Mouse (Mus musculus) embryo, embryonic 10.5 days (tissue): Measurements from ENCODE around the gene 2410015M20Rik.
"Not testable (repeated sequence)": the region's sequence is repeated elsewhere in the genome, so short reads cannot be mapped to it uniquely, and the experiment has no call there.

ENCODE experiments used
- DNase-seq: peaks from one replicate; pipeline ENCODE4 v3.0.0-alpha.2; 2015; ENCODE audit warnings: low spot score

The 2410015M20Rik gene

DNA sequence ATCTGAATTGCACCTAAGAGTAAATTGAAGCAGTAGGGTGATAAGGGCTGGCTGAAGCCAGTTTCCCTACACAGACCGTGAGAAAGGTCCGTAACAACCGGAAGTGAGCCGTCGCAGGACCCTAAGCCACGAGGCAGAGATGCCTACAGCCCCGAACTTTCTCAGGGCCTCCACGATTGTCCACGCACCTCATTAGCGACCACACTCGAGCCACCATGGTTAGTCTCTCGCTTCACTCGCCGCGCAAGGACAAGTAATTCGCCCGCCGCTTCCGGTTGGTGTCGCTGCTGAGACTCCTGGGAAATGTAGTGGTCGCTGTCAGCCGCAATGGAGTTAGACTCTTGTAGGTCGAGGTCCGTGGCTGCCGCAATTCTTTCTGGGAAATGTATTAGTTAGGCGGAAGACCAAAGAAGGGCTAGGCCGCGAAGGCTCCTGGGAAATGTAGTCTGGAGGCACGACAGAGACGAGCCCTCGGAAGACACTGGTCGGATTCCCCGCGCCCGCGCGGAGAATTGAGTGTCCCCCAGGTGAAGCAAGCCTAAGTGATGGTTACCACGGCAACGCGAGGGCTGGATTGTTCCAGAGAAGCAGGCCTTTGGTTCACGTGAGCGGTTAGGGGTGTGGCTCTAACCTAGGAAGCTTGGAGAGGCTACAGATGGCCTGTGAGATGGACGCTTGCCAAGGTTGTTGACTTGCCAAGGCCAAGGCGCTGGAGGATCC lies at the start of gene 2410015M20Rik:
TSS of gene 2410015M20Rik (minus strand) at position 320 of the 720 bp plus-strand sequence.
- peak; percentile 99 for DNase-seq

DNA sequence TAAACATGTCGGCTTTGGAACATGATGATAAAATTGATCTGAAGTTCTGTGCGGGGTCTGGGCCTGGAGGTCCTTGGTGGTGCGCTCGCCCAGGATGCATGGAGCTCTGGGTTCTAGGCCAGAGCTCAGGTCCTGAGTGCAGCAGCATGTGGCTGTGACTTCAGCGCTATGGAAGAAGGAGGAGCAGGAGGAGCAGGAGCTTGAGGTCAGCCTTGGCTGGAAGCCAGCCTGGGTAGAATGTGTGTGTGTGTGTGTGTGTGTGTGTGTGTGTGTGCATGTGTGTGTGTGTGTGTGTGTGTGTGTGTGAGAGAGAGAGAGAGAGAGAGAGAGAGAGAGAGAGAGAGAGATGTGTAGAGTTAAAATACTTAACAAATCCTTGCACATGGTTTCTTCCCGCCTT lies 46.6 kb upstream of the 2410015M20Rik start:
- no peak for DNase-seq

DNA sequence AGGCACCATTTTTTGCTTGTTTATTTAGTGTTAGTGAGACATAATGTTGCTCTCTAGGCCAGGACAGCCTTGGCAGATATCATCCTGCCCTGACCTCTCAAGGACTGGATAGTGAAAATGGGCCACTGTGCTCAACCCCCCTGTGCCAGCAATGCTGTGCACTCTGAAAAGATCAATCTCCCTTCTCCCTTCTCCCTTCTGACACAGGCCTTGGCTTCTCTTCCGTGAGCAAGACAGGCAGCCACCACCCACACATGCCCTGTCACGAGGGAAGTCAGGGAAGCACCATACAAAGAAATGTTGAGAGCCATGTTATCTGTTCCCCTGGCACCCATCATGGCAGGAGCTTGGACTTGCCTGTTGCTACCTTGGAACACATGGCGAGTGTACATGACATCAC lies 45.7 kb upstream of the 2410015M20Rik start:
- DNase-seq: no peak

DNA sequence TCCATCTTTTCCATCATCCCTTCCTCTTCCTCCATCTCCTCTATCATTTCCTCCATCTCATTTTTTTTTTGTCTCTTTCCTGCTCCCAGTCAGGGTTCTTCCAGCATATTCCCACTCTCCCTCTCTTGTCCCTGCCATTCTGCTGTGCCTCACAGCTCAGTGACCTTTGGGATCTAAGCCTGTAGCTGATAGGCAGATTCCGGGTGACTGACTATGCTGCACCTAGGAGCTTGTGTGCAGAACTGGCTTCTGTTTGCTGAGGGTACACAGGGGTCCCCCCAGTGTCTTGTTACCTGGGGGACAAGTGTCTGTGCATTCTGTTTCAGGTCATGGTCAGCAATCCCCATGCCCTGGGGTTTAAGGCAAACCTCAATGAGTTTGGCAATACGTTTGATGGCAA lies 45.2 kb upstream of the 2410015M20Rik start:
- DNase-seq: no peak

DNA sequence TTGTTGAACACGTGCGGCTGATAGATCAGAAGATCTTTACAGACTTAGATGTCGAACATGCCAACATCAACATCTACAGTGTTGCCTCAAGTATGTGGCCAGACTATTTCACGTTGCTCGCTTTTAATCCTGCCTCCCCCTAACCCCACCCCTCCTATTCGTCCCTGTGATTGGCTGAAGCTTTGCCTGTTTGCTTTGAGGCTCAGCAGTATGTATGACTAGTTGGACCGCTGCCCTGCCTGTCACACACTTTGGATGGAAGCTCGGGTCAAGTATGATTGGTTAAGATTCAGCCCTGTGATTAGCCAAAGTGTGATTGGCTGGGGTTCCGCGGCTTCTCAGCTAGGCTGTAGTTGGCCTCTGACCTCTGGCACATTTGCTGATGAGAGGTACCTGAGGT lies 42.2 kb upstream of the 2410015M20Rik start:
- DNase-seq: no peak

DNA sequence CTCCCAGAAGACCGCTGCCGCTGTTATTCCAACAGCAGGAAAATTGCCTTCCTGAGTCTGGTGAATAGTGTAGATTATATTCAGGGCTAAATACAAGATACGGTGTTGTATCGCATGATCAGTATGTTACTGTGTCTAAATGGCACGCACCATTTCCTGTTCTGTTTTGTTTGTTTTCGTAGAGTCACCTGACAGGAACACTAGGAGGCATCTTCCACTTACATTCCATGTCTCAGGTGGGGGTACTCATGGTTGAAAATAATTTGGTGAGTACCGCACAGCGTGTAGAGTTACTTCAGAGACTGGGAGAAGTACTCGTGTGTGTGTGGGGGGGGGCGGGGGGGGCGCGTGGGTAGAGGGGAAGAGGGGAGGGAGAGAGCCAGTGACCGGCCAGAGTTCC lies 38.0 kb upstream of the 2410015M20Rik start:
- DNase-seq: no peak

DNA sequence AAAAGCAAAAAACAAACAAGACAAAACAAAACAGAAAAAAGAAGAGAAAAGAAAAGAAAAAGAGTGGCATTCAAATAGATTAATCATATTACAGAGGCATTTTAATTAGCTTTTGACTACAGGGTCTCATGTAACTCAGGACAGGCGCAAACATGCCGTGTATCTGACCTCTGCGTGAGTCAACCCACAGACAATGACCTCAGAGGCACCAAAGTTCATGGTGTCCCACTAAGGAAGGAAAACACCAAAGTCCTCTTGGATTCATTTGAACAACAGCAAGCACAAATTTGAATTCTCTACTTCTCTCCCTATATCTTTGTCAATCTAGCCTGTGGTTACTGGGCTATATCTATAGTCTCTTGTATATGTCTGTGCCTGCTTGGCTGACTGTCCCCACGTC lies 33.7 kb upstream of the 2410015M20Rik start:
- no peak for DNase-seq

DNA sequence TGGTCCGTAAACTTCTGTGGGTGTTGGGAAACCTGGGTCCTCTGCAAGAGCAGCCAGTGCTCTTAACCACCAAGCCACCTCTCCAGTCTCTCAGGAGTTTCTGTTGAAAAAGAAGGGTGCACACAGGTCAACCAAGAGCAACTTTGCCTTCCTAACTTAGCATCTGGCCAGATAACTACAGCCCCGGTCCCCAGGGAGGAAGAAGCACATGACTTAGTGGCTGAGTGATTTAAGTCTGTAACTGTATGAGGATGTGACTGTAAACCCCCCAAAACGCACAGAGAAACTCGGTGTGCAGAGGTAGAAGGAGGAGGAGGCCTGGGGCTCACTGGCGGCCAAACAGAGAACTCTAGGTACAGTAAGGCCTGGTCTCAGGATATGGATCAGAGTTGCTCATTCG lies 24.5 kb upstream of the 2410015M20Rik start:
- DNase-seq: no peak

DNA sequence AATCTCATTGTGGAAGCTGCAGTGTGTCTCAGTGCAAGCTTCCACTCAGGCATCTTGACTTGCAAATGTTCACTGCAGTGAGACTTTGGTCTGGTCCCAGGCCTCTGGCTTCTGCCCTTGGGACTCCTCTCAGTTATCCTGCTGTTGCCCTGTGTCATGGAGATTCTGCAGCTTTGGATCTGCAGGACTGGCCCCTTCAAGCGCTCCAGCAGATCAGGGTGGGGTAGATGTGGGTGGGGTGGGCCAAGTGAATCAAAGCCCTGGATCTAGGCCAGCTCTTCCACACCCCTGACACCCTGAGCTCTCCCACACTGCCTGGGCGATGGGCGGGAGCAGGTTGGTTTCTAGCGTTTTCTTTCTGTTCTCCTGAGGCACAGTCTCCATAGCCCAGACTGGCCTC lies 22.2 kb upstream of the 2410015M20Rik start:
- no peak for DNase-seq

DNA sequence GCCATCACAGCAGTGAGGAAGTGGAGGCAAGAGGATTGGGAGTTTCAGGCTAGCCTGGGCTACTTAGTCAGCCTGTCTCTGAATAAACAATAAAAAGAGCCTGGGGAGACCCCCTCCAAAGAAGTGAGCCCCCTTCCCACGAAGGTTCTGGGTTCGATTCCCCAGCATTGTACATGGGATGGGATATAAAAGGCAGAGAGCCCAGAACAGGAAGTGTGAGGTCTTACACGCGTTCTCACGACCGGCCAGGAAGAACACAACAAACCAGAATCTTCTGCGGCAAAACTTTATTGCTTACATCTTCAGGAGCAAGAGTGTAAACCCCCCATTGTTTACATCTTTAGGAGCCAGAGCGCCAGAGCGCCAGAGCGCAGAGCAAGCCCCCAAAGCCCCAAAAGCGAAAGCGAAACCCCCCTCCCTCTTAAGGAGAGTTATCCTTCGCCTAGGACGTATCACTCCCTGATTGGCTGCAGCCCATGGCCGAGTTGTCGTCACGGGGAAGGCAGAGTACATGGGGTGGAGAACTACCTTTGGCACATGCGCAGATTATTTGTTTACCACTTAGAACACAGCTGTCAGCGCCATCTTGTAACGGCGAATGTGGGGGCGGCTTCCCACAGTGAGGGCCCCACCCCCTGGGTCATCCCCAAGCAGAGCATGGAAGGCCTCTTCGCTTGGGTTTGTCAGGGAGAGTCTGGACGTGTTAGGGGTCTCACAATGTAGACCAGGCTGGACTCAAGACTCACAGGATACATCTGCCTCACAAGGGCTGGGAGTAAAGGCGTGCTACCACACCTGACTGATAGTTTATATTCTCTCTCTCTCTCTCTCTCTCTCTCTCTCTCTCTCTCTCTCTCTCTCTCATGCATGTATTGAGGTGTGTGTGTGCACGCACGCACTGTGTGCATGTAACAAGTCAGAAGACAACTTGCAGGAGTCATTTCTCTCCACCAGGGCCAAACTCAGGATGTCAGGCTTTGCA lies 20.5 kb upstream of the 2410015M20Rik start:
- not testable (repeated sequence) for DNase-seq

DNA sequence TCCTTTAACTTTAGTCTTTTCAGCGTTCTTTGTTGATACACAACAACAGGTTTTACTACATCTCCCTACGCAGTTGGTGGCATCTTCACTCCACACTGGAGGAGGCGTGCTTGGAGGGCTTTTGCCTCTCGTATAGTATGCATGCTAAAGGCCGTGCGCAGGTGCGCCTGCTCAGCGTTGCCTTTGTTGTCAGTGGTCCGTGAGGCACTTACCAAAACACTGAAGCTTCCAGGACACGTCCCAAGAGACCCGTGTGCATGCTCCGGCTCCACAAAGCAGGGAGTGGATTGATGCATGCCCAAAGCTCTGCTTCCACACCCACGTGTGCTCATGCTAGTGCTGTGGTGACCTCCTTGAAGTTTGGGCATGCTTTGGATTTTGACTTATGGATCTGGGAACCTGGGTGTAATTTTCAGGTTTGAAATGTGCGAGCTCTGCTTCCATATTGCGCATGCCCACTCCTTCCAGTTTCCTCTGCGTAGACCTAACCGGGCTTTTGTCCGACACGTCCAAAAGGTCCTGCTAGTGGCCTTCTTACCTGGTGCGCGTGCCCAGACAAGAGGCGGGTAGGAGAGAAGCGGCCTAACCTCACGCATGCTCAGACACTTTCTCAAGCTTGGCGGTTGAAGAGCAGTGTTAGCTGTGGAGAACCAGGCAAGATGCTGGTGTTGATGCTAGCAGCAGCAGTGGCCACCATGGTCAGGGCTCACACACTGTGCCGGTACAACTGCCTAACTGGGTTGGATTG lies 18.1 kb upstream of the 2410015M20Rik start, which contains the start of gene Catsperd:
TSS of gene Catsperd (plus strand) at position 614 of the 748 bp plus-strand sequence.
- DNase-seq: peak; percentile 54

DNA sequence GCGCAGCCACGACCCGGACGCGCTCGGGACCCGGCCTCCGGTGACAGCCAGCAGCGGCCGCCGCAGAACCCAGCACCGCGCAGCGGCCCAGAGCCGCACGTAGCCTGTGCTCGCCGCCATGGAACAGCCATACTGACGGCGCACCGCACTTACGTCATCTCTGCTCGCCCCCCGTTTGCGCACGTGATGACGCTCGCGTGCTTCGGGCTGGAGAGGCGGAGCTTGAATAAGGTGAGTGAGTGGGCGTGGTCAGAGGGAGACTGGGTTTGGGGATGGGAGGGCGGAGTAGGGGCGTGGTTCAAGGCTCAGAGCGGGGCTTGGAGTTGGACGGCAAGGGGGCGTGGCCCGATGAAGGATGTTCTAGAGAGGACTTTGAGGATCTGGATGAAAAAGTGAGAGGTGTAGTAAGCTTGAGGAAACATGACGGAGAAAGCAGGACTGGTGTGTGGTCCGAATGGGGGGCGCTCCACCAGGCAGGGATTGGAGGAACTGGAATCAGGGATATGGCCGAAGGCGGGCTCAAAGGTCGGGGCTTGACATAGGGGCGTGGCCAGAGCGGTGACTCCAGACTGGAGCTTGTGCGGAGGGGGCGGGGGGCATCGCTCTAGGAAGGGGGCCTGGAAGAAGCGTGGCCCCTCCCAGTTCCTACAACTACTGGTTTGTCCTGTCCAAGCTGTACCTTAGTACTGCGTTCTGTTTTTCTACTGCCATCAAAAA lies 17.3 kb upstream of the 2410015M20Rik start, which contains the start of gene Lonp1:
TSS of gene Lonp1 (minus strand) at position 134 of the 717 bp plus-strand sequence.
- peak; percentile 100 for DNase-seq

DNA sequence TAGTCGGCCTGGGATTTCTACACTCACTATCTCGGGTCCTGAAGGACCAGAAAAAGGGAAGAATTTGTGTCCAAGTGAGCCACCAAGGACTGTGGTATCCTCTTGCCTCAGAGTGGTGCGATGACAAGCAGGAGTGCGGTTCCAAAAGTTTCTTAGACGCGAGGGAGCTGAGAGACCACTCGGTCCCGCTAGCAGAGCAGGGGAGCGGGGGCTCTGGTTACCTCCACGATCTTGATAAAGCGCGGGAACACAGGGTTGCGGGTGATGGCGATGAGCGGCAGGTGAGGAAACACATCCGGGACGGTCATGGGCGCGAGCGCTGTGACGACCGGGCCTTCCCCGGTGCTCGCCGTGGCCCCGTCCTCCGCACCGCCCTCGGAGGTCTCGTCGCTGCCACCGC lies 16.7 kb upstream of the 2410015M20Rik start:
- no peak for DNase-seq

DNA sequence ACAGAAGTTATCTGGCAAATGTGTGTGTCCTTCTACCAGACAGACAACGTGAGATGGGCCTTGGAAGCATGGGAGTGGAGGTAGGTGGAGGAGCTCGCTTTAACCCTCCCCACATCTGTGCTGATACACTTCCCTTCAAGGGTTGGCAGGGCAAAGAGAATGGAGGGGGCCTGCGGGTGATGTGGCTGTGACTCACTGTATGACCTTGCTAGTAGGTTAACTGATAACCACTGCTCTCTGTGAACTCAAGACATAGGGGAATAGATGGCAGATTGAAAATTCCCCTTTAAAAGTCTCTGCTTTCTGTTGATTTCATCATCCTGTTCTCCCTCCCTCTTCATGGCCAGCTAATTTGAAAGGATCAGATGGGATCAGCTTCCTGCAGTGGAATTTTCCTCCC lies 15.9 kb upstream of the 2410015M20Rik start:
- no peak for DNase-seq

DNA sequence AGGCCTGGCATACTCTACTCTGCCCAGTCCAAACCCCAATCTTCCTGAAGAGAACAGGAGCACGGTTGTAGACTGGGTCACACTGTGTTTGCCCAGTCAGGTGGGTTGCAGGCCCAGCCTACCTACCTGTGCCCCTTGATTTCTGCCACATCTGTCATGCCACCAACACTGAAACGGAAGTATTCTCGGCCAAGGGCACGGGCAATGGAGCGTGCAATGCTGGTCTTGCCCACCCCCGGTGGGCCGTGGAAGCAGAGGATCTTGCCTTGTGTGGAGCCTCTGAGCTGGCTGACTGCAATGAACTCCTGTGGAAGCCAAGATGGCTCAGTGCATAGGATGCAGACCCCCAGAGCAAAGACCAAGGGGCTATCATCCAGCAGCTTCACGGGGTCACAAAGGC lies 8.1 kb upstream of the 2410015M20Rik start:
- no peak for DNase-seq

DNA sequence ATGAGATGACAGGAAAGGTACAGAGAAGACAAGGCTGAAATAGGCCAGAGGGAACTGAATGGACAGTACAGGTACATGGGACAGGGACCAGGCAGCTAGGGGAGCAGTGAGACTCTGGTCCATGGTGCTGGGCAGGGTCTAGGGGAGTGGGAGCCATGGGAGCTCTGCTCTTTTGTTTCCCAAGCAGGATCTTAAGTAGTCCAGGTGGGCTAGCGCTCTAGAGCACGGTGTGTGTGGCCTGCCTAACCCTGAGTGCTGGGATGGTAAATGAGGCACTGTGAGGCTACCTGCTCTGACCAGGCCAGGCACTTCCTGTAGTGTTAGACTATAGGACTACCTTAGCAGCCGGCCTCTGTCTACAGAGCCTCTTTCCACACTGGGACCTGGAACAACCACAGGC lies 7.2 kb upstream of the 2410015M20Rik start:
- DNase-seq: no peak

DNA sequence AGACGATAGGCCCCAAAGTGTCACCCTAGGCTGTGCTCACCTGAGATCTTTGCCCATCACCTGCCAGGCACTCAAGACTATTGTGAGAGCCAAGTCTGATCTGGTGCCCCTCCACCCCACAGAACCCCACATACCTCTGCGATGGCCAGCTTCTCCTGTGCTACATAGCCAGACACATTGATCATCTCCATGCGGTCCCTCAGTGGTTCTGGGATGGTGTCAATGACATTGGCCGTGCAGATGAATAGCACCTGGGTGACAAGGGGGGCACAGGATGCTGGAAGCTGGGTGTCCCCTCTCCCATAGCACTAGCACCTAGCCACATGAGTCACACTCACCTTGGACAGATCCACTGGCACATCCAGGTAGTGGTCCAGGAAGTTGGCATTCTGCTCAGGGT lies 6.2 kb upstream of the 2410015M20Rik start:
- no peak for DNase-seq

DNA sequence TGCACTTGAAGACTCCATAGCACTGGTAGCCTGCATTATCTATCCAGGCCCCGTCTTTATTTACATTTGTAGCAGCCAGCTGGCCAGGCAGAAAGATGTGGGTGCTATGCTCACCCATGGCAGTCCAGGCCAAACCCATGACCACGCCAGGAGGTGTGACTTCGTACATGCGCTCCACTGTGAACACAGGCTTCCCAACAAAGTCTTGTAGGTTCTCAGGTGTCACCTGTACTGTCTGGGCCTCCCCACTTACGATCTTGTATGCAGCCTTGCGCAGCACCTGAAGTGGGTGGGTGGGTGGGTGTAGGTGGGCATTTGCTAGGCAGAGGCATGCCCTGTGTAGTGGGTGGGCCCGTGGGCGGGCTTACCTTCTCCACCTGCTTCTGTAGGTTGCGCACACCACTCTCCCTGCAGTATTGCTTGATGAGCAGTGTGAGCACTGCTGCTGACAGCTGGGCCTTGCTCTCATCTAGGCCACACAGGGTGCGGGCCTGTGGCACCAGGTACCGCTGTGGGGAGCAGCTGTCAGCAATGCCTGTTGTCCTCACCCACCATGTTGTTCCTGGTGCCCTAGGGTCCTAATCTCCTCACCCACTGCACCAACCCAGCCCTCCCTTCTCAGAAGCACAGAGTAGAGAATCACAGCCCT lies 5.7 kb upstream of the 2410015M20Rik start:
- no peak for DNase-seq

DNA sequence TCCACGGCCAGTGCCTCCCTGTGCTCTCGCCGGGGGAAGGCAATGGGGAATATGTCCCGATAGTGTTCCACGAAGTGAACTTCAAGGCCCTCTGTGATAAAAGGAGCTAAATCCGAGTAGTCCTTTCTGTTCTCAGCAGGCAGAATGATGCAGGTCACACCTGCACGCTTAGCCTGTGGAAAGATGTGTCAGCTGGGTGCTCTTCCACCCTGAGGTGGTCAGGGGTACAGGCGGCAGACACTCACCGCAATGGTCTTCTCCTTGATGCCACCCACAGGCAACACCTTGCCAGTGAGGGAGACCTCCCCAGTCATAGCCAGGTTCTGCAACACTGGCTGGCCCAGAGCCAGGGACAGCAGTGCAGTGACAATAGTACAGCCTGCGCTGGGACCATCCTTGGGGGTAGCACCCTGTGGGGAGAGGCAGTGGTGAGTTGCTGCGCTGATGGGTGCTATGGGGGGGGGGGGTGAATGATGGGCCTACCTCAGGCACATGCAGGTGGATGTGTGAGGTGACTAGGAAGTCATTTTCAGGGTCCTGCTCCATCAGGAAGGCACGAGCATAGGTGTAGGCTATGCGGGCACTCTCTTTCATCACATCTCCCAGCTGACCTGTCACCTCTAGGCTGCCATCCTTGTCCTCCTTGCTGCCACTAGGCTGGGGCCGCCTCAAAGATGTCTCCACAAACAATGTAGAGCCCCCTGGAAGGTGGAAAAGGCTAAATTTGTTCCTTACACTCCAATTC lies 5.0 kb upstream of the 2410015M20Rik start:
- no peak for DNase-seq

DNA sequence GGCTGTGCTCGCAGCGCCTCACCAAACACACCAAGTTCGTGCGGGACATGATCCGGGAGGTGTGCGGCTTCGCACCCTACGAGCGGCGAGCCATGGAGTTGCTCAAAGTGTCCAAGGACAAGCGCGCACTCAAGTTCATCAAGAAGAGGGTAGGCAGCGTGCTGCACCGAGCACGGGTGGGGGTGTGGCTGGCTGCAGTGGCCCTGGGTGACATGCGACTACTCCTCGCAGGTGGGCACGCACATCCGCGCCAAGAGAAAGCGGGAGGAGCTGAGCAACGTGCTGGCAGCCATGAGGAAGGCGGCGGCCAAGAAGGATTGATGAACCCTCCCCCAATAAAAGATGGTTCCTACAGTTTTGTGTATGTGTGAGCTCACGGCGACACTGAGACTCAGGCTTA lies 4.3 kb upstream of the 2410015M20Rik start:
- DNase-seq: not testable (repeated sequence)
